Mouse (Mus musculus) induced T-regulatory cell, adult 2 months (primary cell): ENCODE measurements around the gene Tas2r123.

Experiments used
- DNase-seq: peaks from one replicate; pipeline ENCODE4 v3.0.0-alpha.2; 2012; ENCODE audit warnings: low read depth

The Tas2r123 gene

DNA sequence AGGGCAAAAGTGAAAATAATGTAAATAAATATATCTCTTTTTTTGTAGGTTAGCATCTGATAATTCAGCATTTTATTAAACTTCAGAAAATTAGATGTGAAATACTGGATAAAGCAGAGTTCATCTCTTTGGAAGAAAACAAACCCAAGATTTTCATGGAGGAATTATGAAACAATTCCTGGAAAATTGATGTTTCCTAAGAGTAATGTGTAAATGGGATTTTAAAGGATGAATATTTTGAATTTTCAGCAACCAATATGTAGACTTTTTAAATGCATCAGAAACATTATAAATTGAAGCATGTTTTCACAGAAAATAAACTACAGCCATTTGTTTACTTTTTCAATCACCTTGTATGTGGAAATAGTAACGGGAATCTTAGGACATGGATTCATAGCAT is at the start of gene Tas2r123:
Tas2r123 (plus strand) TSS at position 301 of the 400 bp plus-strand sequence.
- DNase-seq = no peak

DNA sequence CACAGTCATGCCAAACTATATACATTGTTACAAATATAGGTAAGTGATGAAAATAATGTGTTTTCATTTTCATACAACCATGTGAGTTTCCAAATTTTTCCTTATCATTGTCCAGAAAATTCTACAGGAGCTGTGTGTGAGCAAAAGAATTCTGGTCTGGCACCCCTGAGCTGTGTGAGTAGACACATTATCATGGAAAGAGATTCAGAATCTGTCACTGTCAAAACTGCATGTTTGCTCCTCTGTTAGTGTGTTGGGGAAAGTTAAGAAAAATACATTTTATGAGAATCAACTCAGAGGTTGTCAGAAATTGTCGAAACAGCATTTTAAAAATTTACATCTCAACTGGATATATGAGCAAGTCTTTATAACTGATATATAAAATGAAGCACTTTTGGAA is 44.4 kb upstream of the Tas2r123 start, which contains the start of gene Tas2r117:
Tas2r117 (plus strand) TSS at position 301 of the 400 bp plus-strand sequence.
- DNase-seq = no peak

DNA sequence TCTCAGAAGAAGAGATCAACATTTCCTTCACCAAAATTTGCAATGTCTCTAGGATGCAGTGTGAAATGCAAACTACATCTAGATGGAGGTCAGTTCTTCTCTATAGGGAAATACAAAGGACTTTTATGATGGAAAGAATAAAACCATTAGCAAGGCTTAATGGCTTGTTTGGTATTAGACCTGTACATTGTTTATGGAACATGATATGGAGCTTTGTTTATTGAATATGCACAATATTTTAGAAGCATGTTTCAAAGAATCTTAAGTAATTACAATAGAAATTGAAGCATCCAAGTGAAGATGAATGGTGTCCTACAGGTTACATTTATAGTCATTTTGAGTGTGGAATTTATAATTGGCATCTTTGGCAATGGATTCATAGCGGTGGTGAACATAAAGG is 8.2 kb downstream of the Tas2r123 start, which contains the start of gene Tas2r116:
Tas2r116 (plus strand) TSS at position 301 of the 400 bp plus-strand sequence.
- no peak for DNase-seq

DNA sequence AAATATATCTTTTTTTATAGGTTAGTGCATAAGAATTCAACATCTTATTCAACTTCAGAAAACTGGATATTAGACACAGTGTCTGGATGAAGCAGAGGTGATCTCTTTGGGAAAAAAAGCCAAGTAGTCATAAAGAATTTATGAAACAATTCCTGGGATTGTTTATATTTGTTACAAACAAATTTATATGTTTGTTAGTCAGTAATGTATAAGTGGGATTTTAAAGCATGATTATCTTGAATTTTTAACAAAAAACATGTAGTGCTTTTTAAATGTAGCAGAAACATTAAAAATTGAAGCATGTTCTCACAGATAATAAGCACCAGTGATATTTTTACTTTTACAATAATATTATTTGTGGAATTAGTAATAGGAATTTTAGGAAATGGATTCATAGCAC is 20.8 kb downstream of the Tas2r123 start, which contains the start of gene Tas2r110:
Tas2r110 (plus strand) TSS at position 301 of the 400 bp plus-strand sequence.
- no peak for DNase-seq

DNA sequence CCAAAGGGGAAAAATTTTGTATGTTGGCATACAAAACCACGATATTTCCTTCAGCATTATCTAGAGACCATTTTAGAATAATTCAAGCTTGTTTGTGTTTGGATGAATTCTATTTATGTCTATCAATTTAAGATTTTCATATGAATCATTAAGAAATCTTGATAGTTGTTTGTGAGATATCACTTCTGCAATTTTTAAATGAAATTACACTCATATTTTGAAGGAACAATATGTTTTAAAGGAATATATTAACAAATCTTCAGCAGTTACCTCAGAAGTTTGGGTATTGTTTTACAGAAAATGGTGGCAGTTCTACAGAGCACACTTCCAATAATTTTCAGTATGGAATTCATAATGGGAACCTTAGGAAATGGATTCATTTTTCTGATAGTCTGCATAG is 45.8 kb downstream of the Tas2r123 start, which contains the start of gene Tas2r113:
Tas2r113 (plus strand) TSS at position 301 of the 400 bp plus-strand sequence.
- no peak for DNase-seq
